Mouse (Mus musculus) liver, embryonic 14.5 days (tissue): Measurements from ENCODE around the gene Unk. TPM values are rescaled to one million over a fixed set of nuclear protein-coding genes. Genes with fewer than 3 reads are reported as not detected.

ENCODE experiments used
- ATAC-seq: fragments of 200-750 bp; cut with Nextera tagmentation; 2 replicates; pipeline ENCODE4 v1.8.0; 2017; ENCODE audit warnings: moderate number of reproducible peaks, mild to moderate bottlenecking, moderate library complexity; ENCODE audit not compliant: insufficient read depth
- DNase-seq, 3 experiments: peaks; one replicate each; pipeline ENCODE4 v3.0.0-alpha.2; 2012 to 2013; ENCODE audit warnings: low read depth in 3 of 3, low spot score in 3 of 3
- H3K27ac ChIP-seq: fragments of 300-500 bp; sonication (generic); 2 replicates; pipeline ENCODE4 v1.5.1; 2014; ENCODE audit warnings: moderate library complexity, mild to moderate bottlenecking, control low read depth, inconsistent platforms
- H3K27me3 ChIP-seq: fragments of 300-500 bp; sonication (generic); 2 replicates; pipeline ENCODE4 v1.6.1; 2014; ENCODE audit warnings: mild to moderate bottlenecking, low read length, moderate library complexity; ENCODE audit not compliant: control insufficient read depth, insufficient read depth
- H3K36me3 ChIP-seq: fragments of 300-500 bp; sonication (generic); replicated peaks from 2 replicates; pipeline ENCODE4 v1.6.1; 2014; ENCODE audit warnings: low read depth; ENCODE audit not compliant: control insufficient read depth, insufficient read depth
- H3K4me1 ChIP-seq, 2 experiments: fragments of 200-500 bp in 1 of 2; fragments of 300-500 bp in 1 of 2; sonication (generic) in 1 of 2; replicated peaks; 2 replicates each; pipeline ENCODE4 v1.6.1; 2012 to 2014; ENCODE audit warnings: antibody characterized with exemption in 1 of 2, inconsistent platforms in 1 of 2, low read length in 1 of 2; ENCODE audit not compliant: control insufficient read depth in 2 of 2, insufficient read depth in 2 of 2
- H3K4me2 ChIP-seq: fragments of 300-500 bp; sonication (generic); 2 replicates; pipeline ENCODE4 v1.6.1; 2014; ENCODE audit warnings: low read depth, mild to moderate bottlenecking, control low read depth, moderate library complexity
- H3K4me3 ChIP-seq, 2 experiments: fragments of 200-500 bp in 1 of 2; fragments of 300-500 bp in 1 of 2; sonication (generic) in 1 of 2; 2 replicates each; pipeline ENCODE4 v1.5.1; 2012 to 2014; ENCODE audit warnings: low read depth in 2 of 2, low read length in 2 of 2, mild to moderate bottlenecking in 2 of 2, control low read depth in 1 of 2, inconsistent platforms in 1 of 2, moderate library complexity in 1 of 2; ENCODE audit not compliant: insufficient read depth in 1 of 2
- H3K9ac ChIP-seq: fragments of 300-500 bp; sonication (generic); replicated peaks from 2 replicates; pipeline ENCODE4 v1.6.1; 2014; ENCODE audit warnings: mild to moderate bottlenecking, control low read depth, moderate library complexity
- H3K9me3 ChIP-seq: fragments of 300-500 bp; sonication (generic); 2 replicates; pipeline ENCODE4 v1.6.1; 2016; ENCODE audit warnings: low read length, mixed read lengths; ENCODE audit not compliant: control insufficient read depth
- CTCF ChIP-seq: IDR thresholded peaks from 2 replicates; pipeline ENCODE4 v1.5.1; 2016; ENCODE audit warnings: antibody characterized with exemption, low read depth, control low read depth
- EP300 ChIP-seq: IDR thresholded peaks from 2 replicates; pipeline ENCODE4 v1.6.1; 2016; ENCODE audit warnings: antibody characterized with exemption, low read depth
- WGBS: fragments of 180-500 bp; shearing (Covaris S2); extraction: QIAGEN DNeasy Blood & Tissue Kit; methylation state at CpG from one replicate; pipeline ENCODE4 v1.1.7; 2014; ENCODE audit not compliant: insufficient replicate concordance; 5-methylcytosine and 5-hydroxymethylcytosine counted together
- polyA plus RNA-seq, 2 experiments: library from polyadenylated mRNA; depleted of rRNA in 1 of 2; stranded (reverse) in 1 of 2; unstranded in 1 of 2; fragments of >200 nt; fragmentation: Nextera tagmentation in 1 of 2; extraction: Ambion mirVana in 1 of 2; gene quantifications; 2 replicates each; pipeline versions ENCODE4 v1.2.1 to v1.2.3; 2012 to 2014

Unk gene
- polyA plus RNA-seq, 2 experiments, result 6.4 to 12.1 TPM

GRCm38 (mm10) chr11:116000607-116001006, 29.5 kb upstream of the Unk start:
- Histone ChIP-seq H3K27ac (no peak overlapping the region), H3K4me1 (peaks cover 7 to 9% of the 10 kb centered on the region in 2 experiments; a peak in 3 of 4 replicates), H3K27me3 (no peaks in the 10 kb centered on the region), H3K4me2 (no peak overlapping the region), H3K36me3 (no peaks in the 10 kb centered on the region), H3K9ac (no peak overlapping the region), H3K9me3 (no peaks in the 10 kb centered on the region), H3K4me3 (no peak overlapping the region)
- WGBS, result 56% methylated on average over 10 of the region's 10 CpGs
- ATAC-seq (no peak), DNase-seq (no peak)
- no peak for TF ChIP-seq CTCF
- TF ChIP-seq EP300, result no peak

GRCm38 (mm10) chr11:116001725-116002124, 28.4 kb upstream of the Unk start:
- H3K9ac ChIP-seq, result no peak overlapping the region
- no peak for DNase-seq
- 54% methylated on average over 6 of the region's 6 CpGs for WGBS
- no peak overlapping the region for H3K4me3 ChIP-seq
- TF ChIP-seq CTCF (no peak), EP300 (no peak)
- peaks cover 7 to 14% of the 10 kb centered on the region in 2 experiments; a peak in 3 of 4 replicates for H3K4me1 ChIP-seq
- H3K27me3 ChIP-seq, result no peaks in the 10 kb centered on the region
- no peak overlapping the region for H3K27ac ChIP-seq
- no peaks in the 10 kb centered on the region for H3K36me3 ChIP-seq
- H3K4me2 ChIP-seq, result no peak overlapping the region
- no peaks in the 10 kb centered on the region for H3K9me3 ChIP-seq
- ATAC-seq, result no peak

GRCm38 (mm10) chr11:116002894-116003293, 27.2 kb upstream of the Unk start:
- 71% methylated on average over 3 of the region's 3 CpGs for WGBS

GRCm38 (mm10) chr11:116004186-116004823, 25.8 kb upstream of the Unk start:
- H3K4me1 ChIP-seq, result peaks cover 7 to 13% of the 10 kb centered on the region in 2 experiments; a peak in 3 of 4 replicates
- H3K4me3 ChIP-seq, result peak overlapping the region; percentile 5 to 46
- peak overlapping the region; percentile 9 for H3K27ac ChIP-seq
- H3K9me3 ChIP-seq, result no peaks in the 10 kb centered on the region
- peak; percentile 9; the same call in 1 of the 2 replicates for ATAC-seq
- H3K9ac ChIP-seq, result peak overlapping the region; percentile 65
- no peak for DNase-seq
- peak overlapping the region; percentile 76 for H3K4me2 ChIP-seq
- H3K36me3 ChIP-seq, result no peaks in the 10 kb centered on the region
- no peak for TF ChIP-seq CTCF
- TF ChIP-seq EP300, result no peak
- no peaks in the 10 kb centered on the region for H3K27me3 ChIP-seq
- WGBS, result 10% methylated on average over 8 of the region's 8 CpGs

More at GRCm38 (mm10) chr11:116002894-116003293, 27.2 kb upstream of the Unk start:
- Histone ChIP-seq H3K9ac (no peak overlapping the region), H3K4me3 (no peak overlapping the region), H3K9me3 (no peaks in the 10 kb centered on the region), H3K27ac (no peak overlapping the region), H3K4me1 (peaks cover 7 to 14% of the 10 kb centered on the region in 2 experiments; a peak in 3 of 4 replicates), H3K36me3 (no peaks in the 10 kb centered on the region), H3K27me3 (no peaks in the 10 kb centered on the region), H3K4me2 (no peak overlapping the region)
- DNase-seq (no peak), ATAC-seq (no peak)
- TF ChIP-seq CTCF, result peak; percentile 36; the same call in 1 of the 2 replicates
- TF ChIP-seq EP300, result no peak

- ATAC-seq, result peak; percentile 75
- DNase-seq, result peak in 1 of 3 experiments; percentile 61
- no peak for TF ChIP-seq EP300
- TF ChIP-seq CTCF, result peak; percentile 80
- Histone ChIP-seq H3K4me2 (peak overlapping the region; percentile 76), H3K27ac (peak overlapping the region; percentile 49), H3K36me3 (no peaks in the 10 kb centered on the region), H3K9me3 (no peaks in the 10 kb centered on the region), H3K4me3 (peak overlapping the region; percentile 12 to 46), H3K4me1 (peaks cover 7 to 13% of the 10 kb centered on the region in 2 experiments; a peak in 3 of 4 replicates), H3K9ac (peak overlapping the region; percentile 65), H3K27me3 (no peaks in the 10 kb centered on the region)
- WGBS, result 3% methylated on average over 52 of the region's 54 CpGs
Measured at GRCm38 (mm10) chr11:116004840-116005700, 25.1 kb upstream of the Unk start.
